Mouse (Mus musculus) neural tube, postnatal 0 days (tissue): Measurements from ENCODE around the gene Car6. TPM values are rescaled to one million over a fixed set of nuclear protein-coding genes. Genes with fewer than 3 reads are reported as not detected.

Experiments used
- polyA plus RNA-seq: library from polyadenylated mRNA; unstranded; fragments of >200 nt; fragmentation: Nextera tagmentation; extraction: Ambion mirVana; gene quantifications from 2 replicates; pipeline ENCODE4 v1.2.1, GENCODE M21; 2015

The Car6 gene
- not detected in 2 replicates for polyA plus RNA-seq

DNA sequence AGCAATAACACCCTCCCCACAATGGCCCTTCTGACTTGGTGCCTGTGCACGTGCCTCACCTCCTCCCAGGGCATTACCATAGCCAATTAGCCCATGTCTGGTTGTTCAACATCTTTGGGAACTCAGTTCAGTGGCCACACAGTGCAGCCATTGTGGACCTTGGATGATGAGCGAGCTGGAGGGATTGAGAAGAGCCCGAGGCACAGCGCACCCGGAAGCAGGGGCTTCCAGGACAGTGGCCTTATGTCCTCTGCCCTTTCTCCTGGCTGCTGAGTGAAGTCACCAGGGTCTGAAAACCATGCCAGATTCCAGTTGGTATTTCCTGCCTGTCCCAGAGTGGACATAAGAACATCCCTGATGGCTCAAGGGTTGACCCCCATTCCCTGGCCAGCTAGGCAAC lies at the start of gene Car6:
TSS of gene Car6 (minus strand) at position 101 of the 400 bp plus-strand sequence.

DNA sequence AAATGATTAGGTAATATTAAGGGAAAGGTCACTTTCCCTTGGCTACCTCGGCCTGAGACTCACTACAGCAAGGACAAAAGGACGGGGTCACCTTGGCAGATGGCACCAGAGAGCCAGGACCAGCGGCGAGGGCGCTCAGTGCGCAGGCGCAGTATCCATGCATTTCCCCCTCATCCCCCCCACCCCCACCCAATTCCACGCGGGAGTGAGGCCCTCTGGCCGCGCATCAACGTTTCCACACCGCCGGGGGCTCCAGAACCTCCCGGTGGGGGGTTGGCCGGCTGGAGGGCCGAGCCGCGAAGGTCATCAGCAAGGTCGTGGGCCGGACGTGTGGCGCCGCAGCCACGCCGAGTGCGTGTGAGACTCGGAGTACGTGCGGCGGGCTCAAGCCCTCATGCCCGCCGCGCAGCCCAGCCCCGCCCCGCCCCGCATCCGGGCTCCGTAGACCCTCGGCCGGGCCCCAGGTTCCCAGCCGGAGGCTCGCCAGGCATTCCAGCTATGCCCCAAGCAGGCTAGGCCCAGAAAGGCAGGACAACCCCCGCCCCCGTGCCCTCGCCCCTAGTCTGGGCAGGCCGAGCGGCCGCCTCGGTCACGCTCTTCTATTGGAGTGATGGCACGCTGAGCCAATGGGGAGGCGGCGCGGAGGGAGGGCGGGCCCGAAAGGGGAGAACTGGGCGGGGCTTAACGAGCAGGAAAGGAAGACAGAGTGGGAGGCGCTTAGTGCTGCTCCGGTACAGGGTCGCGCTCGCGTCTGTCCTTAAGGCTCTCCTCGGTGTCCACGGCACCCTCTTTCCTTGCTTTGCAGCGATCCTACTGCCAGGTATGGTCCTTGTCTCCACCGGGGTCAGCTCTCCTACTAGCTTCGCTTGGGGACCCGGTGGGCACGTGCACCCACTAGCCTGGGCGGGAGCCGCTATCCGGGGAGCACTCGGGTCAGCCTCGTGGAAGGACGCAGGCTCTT lies 35.7 kb upstream of the Car6 start, which contains the start of gene Eno1:
TSS of gene Eno1 (plus strand) at position 201 of the 961 bp plus-strand sequence.

Other genes with a start within 250 kb of the Car6 start
- gene Spsb1, start 246.3 kb downstream of the Car6 start, polyA plus RNA-seq = 9.2 and 9.6 TPM in 2 replicates
- 3.2 and 4.2 TPM in 2 replicates for gene H6pd, start 192.3 kb downstream of the Car6 start, polyA plus RNA-seq
- 0.72 and 1.1 TPM in 2 replicates for gene Gpr157, start 114.0 kb downstream of the Car6 start, polyA plus RNA-seq
- 3.5 and 4.1 TPM in 2 replicates for gene Slc2a5, start 82.0 kb downstream of the Car6 start, polyA plus RNA-seq
- gene Slc2a7, start 52.4 kb downstream of the Car6 start, polyA plus RNA-seq = not detected in 2 replicates
- gene Eno1, start 35.4 kb upstream of the Car6 start, polyA plus RNA-seq = 1,007 and 1,091 TPM in 2 replicates
- gene Rere, start 80.3 kb upstream of the Car6 start, polyA plus RNA-seq = 29.6 and 29.7 TPM in 2 replicates